In genomic region chr13:113555226-113555625, GRCm38 (mm10) we compare ENCODE assay signal across 10 mouse cellular contexts.
DNase-seq lines count a peak whose midpoint lies in the region; ATAC-seq and TF ChIP-seq lines count a peak whose summit lies in the region.
"Had no signal": no experiment of that assay in that cellular context is flagged by ENCODE, and none has a peak within 500 bp of the region (broad histone marks: within the 10 kb centered on the region; RNA-seq: fewer than 3 reads in every experiment).

No protein-coding gene starts in this region.

- H3K9me3 ChIP-seq in hindbrain, embryonic 16.5 days (ENCODE audit: control insufficient read depth, low read length): no peaks in the 10 kb centered on the region
- H3K9me3 ChIP-seq in hindbrain, embryonic 10.5 days: no peaks in the 10 kb centered on the region
- H3K9me3 ChIP-seq in stomach, embryonic 16.5 days (replicated peaks; ENCODE audit: control insufficient read depth, low read length): no peaks in the 10 kb centered on the region
- no peaks in the 10 kb centered on the region for H3K9me3 ChIP-seq in stomach, postnatal 0 days (ENCODE audit: control insufficient read depth, low read length)
- H3K9me3 ChIP-seq: forebrain, embryonic 15.5 days had no signal

- no peak overlapping the region for H3K4me3 ChIP-seq in hindbrain, embryonic 16.5 days (ENCODE audit: low read length)
- H3K4me3 ChIP-seq in hindbrain, embryonic 10.5 days: no peak overlapping the region
- no peak overlapping the region for H3K4me3 ChIP-seq in stomach, embryonic 16.5 days (replicated peaks; ENCODE audit: low read length)
- H3K4me3 ChIP-seq in stomach, postnatal 0 days (ENCODE audit: low read depth, low read length): no peak overlapping the region
- H3K4me3 ChIP-seq: forebrain, embryonic 15.5 days had no signal

- TF ChIP-seq EP300 in stomach, postnatal 0 days (optimal IDR thresholded peaks at IDR 0.05): no peak

- no peaks in the 10 kb centered on the region for H3K27me3 ChIP-seq in hindbrain, embryonic 16.5 days (replicated peaks; ENCODE audit: control insufficient read depth, insufficient read depth, low read length)
- no peaks in the 10 kb centered on the region for H3K27me3 ChIP-seq in hindbrain, embryonic 10.5 days (ENCODE audit: insufficient read depth, poor library complexity, severe bottlenecking)
- no peaks in the 10 kb centered on the region for H3K27me3 ChIP-seq in stomach, embryonic 16.5 days (ENCODE audit: control insufficient read depth, insufficient read depth, low read length)
- no peaks in the 10 kb centered on the region for H3K27me3 ChIP-seq in stomach, postnatal 0 days (ENCODE audit: control insufficient read depth, insufficient read depth, low read length)
- H3K27me3 ChIP-seq: forebrain, embryonic 15.5 days had no signal

- no peaks in the 10 kb centered on the region for H3K4me1 ChIP-seq in hindbrain, embryonic 16.5 days (ENCODE audit: control insufficient read depth, insufficient read depth, low read depth, low read length)
- H3K4me1 ChIP-seq in hindbrain, embryonic 10.5 days (replicated peaks): no peaks in the 10 kb centered on the region
- H3K4me1 ChIP-seq in stomach, embryonic 16.5 days (ENCODE audit: control insufficient read depth, insufficient read depth, low read length): no peaks in the 10 kb centered on the region
- H3K4me1 ChIP-seq in stomach, postnatal 0 days (replicated peaks; ENCODE audit: control insufficient read depth, insufficient read depth): no peaks in the 10 kb centered on the region

- H3K9ac ChIP-seq in hindbrain, embryonic 16.5 days (ENCODE audit: low read depth, low read length): no peak overlapping the region
- no peak overlapping the region for H3K9ac ChIP-seq in stomach, embryonic 16.5 days (ENCODE audit: low read length)
- H3K9ac ChIP-seq in stomach, postnatal 0 days (ENCODE audit: low read length): no peak overlapping the region
- H3K9ac ChIP-seq: forebrain, embryonic 15.5 days; liver, postnatal 0 days had no signal

- H3K27ac ChIP-seq in hindbrain, embryonic 16.5 days (ENCODE audit: low read depth, low read length): no peak overlapping the region
- no peak overlapping the region for H3K27ac ChIP-seq in hindbrain, embryonic 10.5 days
- H3K27ac ChIP-seq in stomach, embryonic 16.5 days (ENCODE audit: low read length): no peak overlapping the region
- no peak overlapping the region for H3K27ac ChIP-seq in stomach, postnatal 0 days (replicated peaks)
- H3K27ac ChIP-seq: forebrain, embryonic 15.5 days had no signal

- no peak overlapping the region for H3K4me2 ChIP-seq in hindbrain, embryonic 16.5 days (ENCODE audit: low read length)
- no peak overlapping the region for H3K4me2 ChIP-seq in stomach, embryonic 16.5 days (ENCODE audit: low read depth, low read length)
- H3K4me2 ChIP-seq in stomach, postnatal 0 days (replicated peaks; ENCODE audit: low read depth): no peak overlapping the region
- H3K4me2 ChIP-seq: forebrain, embryonic 15.5 days had no signal

- DNase-seq in hindbrain, embryonic 10.5 days (ENCODE audit: low spot score): no peak
- no peak for DNase-seq in stomach, postnatal 0 days (ENCODE audit: low spot score)
- DNase-seq in heart, adult 9 months (ENCODE audit: low spot score in 2 of 2): peak; percentile 79 to 80
- DNase-seq in thymus, postnatal 4 days: no peak
- DNase-seq: liver, postnatal 0 days had no signal

- ATAC-seq in hindbrain, embryonic 16.5 days: peak; percentile 54; the same call in 1 of the 2 replicates
- ATAC-seq in stomach, embryonic 16.5 days (ENCODE audit: insufficient read depth, low FRiP score): peak; percentile 36; the same call in 1 of the 2 replicates
- no peak for ATAC-seq in stomach, postnatal 0 days (ENCODE audit: low FRiP score, low TSS enrichment)
- ATAC-seq in cerebellum, adult (ENCODE audit: insufficient number of reproducible peaks, low FRiP score, low TSS enrichment): no peak
- ATAC-seq: forebrain, embryonic 15.5 days; inflammation-experienced regulatory T-cells, adult 6 months; liver, postnatal 0 days had no signal

- H3K36me3 ChIP-seq in hindbrain, embryonic 16.5 days (ENCODE audit: control insufficient read depth, insufficient read depth, low read length): no peaks in the 10 kb centered on the region
- H3K36me3 ChIP-seq in hindbrain, embryonic 10.5 days: no peaks in the 10 kb centered on the region
- no peaks in the 10 kb centered on the region for H3K36me3 ChIP-seq in stomach, embryonic 16.5 days (ENCODE audit: control insufficient read depth, insufficient read depth, low read length)
- H3K36me3 ChIP-seq in stomach, postnatal 0 days (ENCODE audit: control insufficient read depth, insufficient read depth, low read length): no peaks in the 10 kb centered on the region
- H3K36me3 ChIP-seq: forebrain, embryonic 15.5 days had no signal

- no peak for TF ChIP-seq CTCF in stomach, postnatal 0 days (IDR thresholded peaks at IDR 0.05; ENCODE audit: low read depth)

- WGBS in hindbrain, embryonic 16.5 days: 65% methylated on average over 2 of the region's 2 CpGs
- 86% methylated on average over 2 of the region's 2 CpGs for WGBS in hindbrain, embryonic 10.5 days
- whole genome bisulfite sequencing in stomach, embryonic 16.5 days: 52% methylated on average over 2 of the region's 2 CpGs
- WGBS in stomach, postnatal 0 days: 54% methylated on average over 2 of the region's 2 CpGs

Comparison
In these comparisons a context has a peak if more than half of its experiments do, and no peak if none do; other contexts are left out.
1. ATAC-seq: peak in hindbrain, embryonic 16.5 days (single experiment) and stomach, embryonic 16.5 days (single experiment); none in stomach, postnatal 0 days (single experiment) and cerebellum, adult (single experiment).
2. DNase-seq: peak in heart, adult 9 months (2 of 2); none in hindbrain, embryonic 10.5 days (single experiment), stomach, postnatal 0 days (single experiment) and thymus, postnatal 4 days (single experiment).